Mouse (Mus musculus) heart, embryonic 14.5 days (tissue): ENCODE measurements around the gene Pbx1. TPM values are rescaled to one million over a fixed set of nuclear protein-coding genes. Genes with fewer than 3 reads are reported as not detected.

Source experiments
- ATAC-seq: fragments of 200-750 bp; cut with Nextera tagmentation; 2 replicates; pipeline ENCODE4 v1.8.0; 2017; ENCODE audit warnings: low read depth, moderate TSS enrichment; ENCODE audit not compliant: insufficient number of reproducible peaks, insufficient read depth, low FRiP score
- H3K27ac ChIP-seq, 2 experiments: fragments of 200-500 bp in 1 of 2; fragments of 300-500 bp in 1 of 2; sonication (generic) in 1 of 2; replicated peaks in 1 of 2; 2 replicates each; pipeline ENCODE4 v1.5.1; 2012 to 2014; ENCODE audit warnings: low read depth in 2 of 2, low read length in 2 of 2, control low read depth in 1 of 2, mild to moderate bottlenecking in 1 of 2, mixed read lengths in 1 of 2; ENCODE audit not compliant: control insufficient read depth in 1 of 2, insufficient read depth in 1 of 2
- H3K27me3 ChIP-seq: fragments of 300-500 bp; sonication (generic); 2 replicates; pipeline ENCODE4 v1.6.1; 2014; ENCODE audit warnings: mild to moderate bottlenecking, low read length, control low read depth; ENCODE audit not compliant: control insufficient read depth, insufficient read depth
- H3K36me3 ChIP-seq: fragments of 300-500 bp; sonication (generic); 2 replicates; pipeline ENCODE4 v1.6.1; 2014; ENCODE audit warnings: mild to moderate bottlenecking, control low read depth, low read length, mixed read lengths; ENCODE audit not compliant: control insufficient read depth, insufficient read depth
- H3K4me1 ChIP-seq, 2 experiments: fragments of 200-500 bp in 1 of 2; fragments of 300-500 bp in 1 of 2; sonication (generic) in 1 of 2; 2 replicates each; pipeline ENCODE4 v1.6.1; 2012 to 2014; ENCODE audit warnings: low read length in 2 of 2, control low read depth in 1 of 2, mixed read lengths in 1 of 2; ENCODE audit not compliant: control insufficient read depth in 2 of 2, insufficient read depth in 2 of 2
- H3K4me2 ChIP-seq: fragments of 300-500 bp; sonication (generic); 2 replicates; pipeline ENCODE4 v1.6.1; 2014; ENCODE audit warnings: mild to moderate bottlenecking, low read length
- H3K4me3 ChIP-seq, 2 experiments: fragments of 200-500 bp in 1 of 2; fragments of 300-500 bp in 1 of 2; sonication (generic) in 1 of 2; 2 replicates each; pipeline ENCODE4 v1.5.1; 2012 to 2014; ENCODE audit warnings: low read length in 2 of 2, mild to moderate bottlenecking in 2 of 2, control low read depth in 1 of 2, low read depth in 1 of 2, moderate library complexity in 1 of 2; ENCODE audit not compliant: control insufficient read depth in 1 of 2, insufficient read depth in 1 of 2
- H3K9ac ChIP-seq: fragments of 300-500 bp; sonication (generic); 2 replicates; pipeline ENCODE4 v1.6.1; 2014; ENCODE audit warnings: mild to moderate bottlenecking, low read length
- H3K9me3 ChIP-seq: fragments of 300-500 bp; sonication (generic); 2 replicates; pipeline ENCODE4 v1.6.1; 2016; ENCODE audit warnings: low read length, control low read depth; ENCODE audit not compliant: control insufficient read depth
- WGBS: fragments of 180-500 bp; shearing (Covaris S2); extraction: QIAGEN DNeasy Blood & Tissue Kit; methylation state at CpG from one replicate; pipeline ENCODE4 v1.1.7; 2014; 5-methylcytosine and 5-hydroxymethylcytosine counted together
- polyA plus RNA-seq: library from polyadenylated mRNA; unstranded; fragments of >200 nt; fragmentation: Nextera tagmentation; extraction: Ambion mirVana; gene quantifications from 2 replicates; pipeline ENCODE4 v1.2.1, GENCODE M21; 2014

The Pbx1 gene
- polyA plus RNA-seq, 1 experiment from 2014 or later, result 30.7 TPM

DNA sequence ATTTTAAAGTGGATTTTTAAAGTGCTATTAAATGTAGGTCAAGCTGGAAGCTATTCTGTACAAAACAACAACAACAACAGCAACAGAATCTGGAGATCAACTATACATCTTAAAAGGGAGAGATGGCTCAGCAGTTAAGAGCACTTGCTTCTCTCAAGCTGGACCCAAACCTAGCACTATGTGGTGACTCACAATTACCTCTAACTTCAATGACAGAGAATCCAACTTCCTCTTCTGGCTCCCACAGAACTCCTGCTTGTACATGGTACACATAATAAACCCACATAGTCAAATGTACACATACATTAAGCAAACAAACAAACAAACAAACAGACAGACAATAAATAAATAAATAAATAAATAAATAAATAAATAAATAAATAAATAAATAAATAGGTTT is 118.3 kb downstream of the Pbx1 start:
- Histone ChIP-seq H3K27me3 (no peaks in the 10 kb centered on the region), H3K36me3 (0 out of 2 replicates have a peak, but pooled peaks cover 2% of the 10 kb centered on the region), H3K9me3 (no peaks in the 10 kb centered on the region), H3K27ac (no peak overlapping the region), H3K4me3 (no peak overlapping the region), H3K9ac (no peak overlapping the region), H3K4me2 (no peak overlapping the region), H3K4me1 (peaks cover 11 to 23% of the 10 kb centered on the region in 2 experiments)
- no peak for ATAC-seq

DNA sequence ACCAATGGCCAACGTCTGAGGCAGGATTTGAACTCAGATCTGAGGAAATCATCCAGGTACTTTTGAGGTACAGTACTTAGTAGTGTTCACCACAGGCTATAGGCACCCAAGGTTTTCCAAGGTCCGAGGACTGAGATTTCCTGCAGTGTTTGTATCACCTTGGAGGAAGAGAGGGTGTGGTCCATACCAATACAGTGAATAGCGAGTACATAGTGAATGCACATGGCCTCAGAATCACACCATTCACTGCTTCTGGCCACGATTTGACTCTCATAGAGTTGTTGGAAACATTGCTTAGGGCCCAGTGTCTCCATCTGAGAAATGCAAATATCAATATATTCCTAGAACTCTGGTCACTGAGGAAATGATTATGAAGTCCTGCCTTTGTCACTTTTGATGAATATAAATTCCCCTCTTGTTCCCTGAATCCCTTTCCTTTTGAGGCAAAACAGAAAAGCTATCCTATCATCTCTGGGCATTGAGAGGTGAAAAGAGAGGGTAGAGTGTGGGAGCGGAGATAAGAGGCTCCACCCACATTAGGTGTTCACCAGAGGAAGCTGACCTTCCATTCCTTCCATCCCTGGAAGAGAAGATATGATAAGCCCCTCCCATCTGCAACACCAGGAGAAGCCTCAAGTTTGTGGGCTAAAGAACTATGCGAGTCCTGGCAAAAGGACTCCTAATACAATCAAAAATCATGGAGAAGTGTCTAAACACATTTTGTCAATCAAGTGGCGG is 119.2 kb downstream of the Pbx1 start:
- no peak for ATAC-seq
- 74% methylated on average over 7 of the region's 7 CpGs for WGBS
- Histone ChIP-seq H3K4me2 (no peak overlapping the region), H3K27ac (no peak overlapping the region), H3K27me3 (no peaks in the 10 kb centered on the region), H3K4me3 (no peak overlapping the region), H3K9me3 (no peaks in the 10 kb centered on the region), H3K9ac (no peak overlapping the region), H3K36me3 (0 out of 2 replicates have a peak, but pooled peaks cover 2% of the 10 kb centered on the region), H3K4me1 (peaks cover 18 to 31% of the 10 kb centered on the region in 2 experiments)

DNA sequence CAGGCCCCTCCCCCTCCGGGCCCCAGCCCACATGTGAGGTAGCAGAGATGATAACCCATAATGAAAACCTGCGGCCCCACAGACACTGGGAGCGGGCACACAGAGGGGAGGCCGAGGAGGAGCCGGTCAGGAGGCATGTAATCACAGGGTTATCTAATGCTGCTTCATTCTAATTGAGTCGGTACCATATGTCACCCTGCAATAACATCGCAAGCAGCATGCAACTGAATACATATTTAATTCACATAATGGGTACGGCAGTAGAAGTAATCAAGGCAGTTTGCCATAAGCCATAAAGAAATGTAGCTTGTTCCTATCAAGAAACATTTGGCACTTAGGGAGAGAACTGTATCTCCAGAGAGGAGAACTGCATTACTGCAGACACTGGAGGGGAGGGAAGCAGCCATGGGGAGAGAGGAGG is 123.0 kb downstream of the Pbx1 start:
- 0 out of 2 replicates have a peak, but pooled peaks cover 2% of the 10 kb centered on the region for H3K36me3 ChIP-seq
- no peak overlapping the region for H3K27ac ChIP-seq
- no peaks in the 10 kb centered on the region for H3K9me3 ChIP-seq
- ATAC-seq, result no peak
- H3K4me2 ChIP-seq, result no peak overlapping the region
- H3K27me3 ChIP-seq, result no peaks in the 10 kb centered on the region
- no peak overlapping the region for H3K9ac ChIP-seq
- no peak overlapping the region for H3K4me3 ChIP-seq
- H3K4me1 ChIP-seq, result peaks cover 19 to 35% of the 10 kb centered on the region in 2 experiments
- 75% methylated on average over 8 of the region's 8 CpGs for WGBS

DNA sequence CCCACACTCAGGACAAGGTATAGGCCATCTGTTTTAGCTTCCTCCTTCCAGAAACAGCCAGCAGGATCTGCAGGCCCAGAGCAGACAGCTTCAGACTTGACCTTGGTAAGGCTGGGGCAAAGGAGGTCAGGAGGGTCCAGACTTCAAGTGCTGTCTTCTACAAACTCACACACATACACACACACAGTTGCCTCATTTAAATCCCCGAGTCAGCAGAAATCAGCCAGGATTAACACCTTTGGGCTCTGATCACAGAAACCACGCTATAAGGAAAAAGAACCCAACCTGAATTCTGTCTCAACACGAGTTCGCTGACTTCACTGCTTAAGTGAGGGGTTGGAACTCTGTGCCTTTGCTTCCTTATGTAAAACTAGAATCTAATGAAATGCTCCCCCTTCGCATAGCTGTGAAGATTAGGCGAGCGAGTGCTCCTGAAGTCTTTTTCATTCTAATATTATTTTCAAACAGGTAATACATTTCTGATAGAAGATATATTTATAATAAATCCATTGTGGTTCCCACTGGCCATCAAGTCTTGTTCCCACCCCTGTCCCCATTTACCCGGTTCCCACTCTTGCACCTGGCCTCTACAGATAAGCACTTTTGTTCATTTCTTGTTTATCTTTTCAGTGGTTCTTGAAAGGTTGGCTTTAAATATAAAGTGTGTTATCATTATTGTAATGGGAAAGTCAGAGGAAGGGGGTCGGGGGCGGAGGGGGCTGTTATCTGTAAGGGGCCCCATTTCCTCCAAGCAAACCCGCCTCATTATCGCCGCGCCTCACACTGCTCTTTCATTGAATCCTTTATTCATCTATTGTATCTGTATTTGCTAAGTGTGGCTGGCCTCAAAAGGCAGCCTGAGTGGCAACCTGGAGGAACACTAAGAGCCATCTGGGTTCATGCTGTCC is 124.5 kb downstream of the Pbx1 start:
- Histone ChIP-seq H3K36me3 (no peaks in the 10 kb centered on the region), H3K9ac (no peak overlapping the region), H3K27me3 (no peaks in the 10 kb centered on the region), H3K4me2 (no peak overlapping the region), H3K4me3 (no peak overlapping the region), H3K9me3 (no peaks in the 10 kb centered on the region), H3K4me1 (peaks cover 19 to 35% of the 10 kb centered on the region in 2 experiments), H3K27ac (no peak overlapping the region; a peak in 1 of 4 replicates)
- ATAC-seq, result no peak; the same call in 1 of the 2 replicates
- 47% methylated on average over 14 of the region's 14 CpGs for WGBS

DNA sequence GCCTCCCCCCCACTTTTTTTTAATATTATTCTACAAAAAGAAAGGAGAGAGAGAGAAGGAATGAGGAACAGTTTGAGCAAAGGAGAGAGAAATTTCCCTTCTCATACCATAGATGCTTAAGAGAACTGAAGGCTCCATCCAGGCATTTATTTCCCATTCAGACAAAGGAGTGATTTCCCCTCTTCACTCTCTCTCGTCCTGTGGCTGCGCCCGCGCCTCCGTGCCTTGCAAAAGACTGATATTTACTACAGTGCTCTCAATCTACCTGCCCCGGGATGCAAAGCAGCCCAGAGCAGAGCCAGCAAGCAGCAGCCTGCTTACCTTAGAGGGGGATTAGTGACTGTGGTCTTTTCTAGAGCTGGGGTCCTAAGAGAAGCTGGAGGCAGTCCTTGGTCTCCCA is 131.6 kb downstream of the Pbx1 start:
- no peaks in the 10 kb centered on the region for H3K9me3 ChIP-seq
- H3K9ac ChIP-seq, result no peak overlapping the region; the same call in 1 of the 2 replicates
- H3K27me3 ChIP-seq, result no peaks in the 10 kb centered on the region
- peaks cover 18 to 33% of the 10 kb centered on the region in 2 experiments for H3K4me1 ChIP-seq
- no peak for ATAC-seq
- H3K36me3 ChIP-seq, result no peaks in the 10 kb centered on the region
- 79% methylated on average over 6 of the region's 6 CpGs for WGBS
- no peak overlapping the region for H3K4me2 ChIP-seq
- H3K4me3 ChIP-seq, result no peak overlapping the region
- H3K27ac ChIP-seq, result no peak overlapping the region

DNA sequence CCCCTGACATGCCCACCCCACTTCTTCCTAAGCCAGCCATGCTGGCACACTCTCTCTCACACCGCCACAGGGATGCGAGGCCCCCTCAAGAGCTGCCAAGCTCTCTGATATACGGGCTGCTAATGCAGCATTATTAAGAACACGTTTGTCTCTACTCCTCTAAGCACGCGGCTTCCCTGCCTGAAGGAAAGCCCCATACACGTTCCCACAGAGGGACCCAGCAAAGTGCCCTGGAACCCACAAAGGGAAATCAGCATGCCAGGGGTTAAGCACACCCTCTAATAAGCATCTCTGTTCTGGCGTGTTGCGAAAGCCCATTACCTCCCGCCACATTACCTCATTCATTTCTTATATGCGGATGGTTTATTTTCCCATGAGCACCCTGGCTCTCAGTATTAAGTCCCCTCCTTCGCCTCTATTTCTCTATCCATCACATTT is 132.1 kb downstream of the Pbx1 start:
- no peaks in the 10 kb centered on the region for H3K36me3 ChIP-seq
- H3K9ac ChIP-seq, result no peak overlapping the region
- H3K27ac ChIP-seq, result no peak overlapping the region
- H3K9me3 ChIP-seq, result no peaks in the 10 kb centered on the region
- H3K4me3 ChIP-seq, result no peak overlapping the region
- 59% methylated on average over 12 of the region's 12 CpGs for WGBS
- ATAC-seq, result no peak
- no peaks in the 10 kb centered on the region for H3K27me3 ChIP-seq
- H3K4me2 ChIP-seq, result no peak overlapping the region
- peaks cover 18 to 33% of the 10 kb centered on the region in 2 experiments for H3K4me1 ChIP-seq

DNA sequence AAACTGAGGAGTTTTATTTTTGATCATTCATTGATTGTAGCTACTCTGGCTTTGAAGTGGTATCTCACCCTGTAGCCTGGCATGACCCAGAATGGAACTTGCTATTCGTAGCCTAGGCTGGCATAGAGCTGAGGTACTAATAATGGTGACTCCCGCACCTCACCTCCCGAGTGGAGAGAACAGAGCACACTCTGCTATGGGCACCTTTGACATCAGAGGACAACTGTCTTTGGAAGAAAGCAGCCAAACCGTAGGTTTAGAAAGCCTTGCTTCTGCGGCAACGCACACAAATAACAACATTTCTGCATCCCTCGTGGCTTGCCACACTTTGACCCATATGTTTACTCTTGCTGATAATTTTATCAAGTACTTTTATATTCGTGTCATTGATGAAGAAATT is 132.9 kb downstream of the Pbx1 start:
- H3K27ac ChIP-seq, result no peak overlapping the region
- no peak for ATAC-seq
- no peaks in the 10 kb centered on the region for H3K9me3 ChIP-seq
- H3K4me1 ChIP-seq, result peaks cover 18 to 33% of the 10 kb centered on the region in 2 experiments
- H3K4me2 ChIP-seq, result no peak overlapping the region
- H3K4me3 ChIP-seq, result no peak overlapping the region
- no peak overlapping the region for H3K9ac ChIP-seq
- 68% methylated on average over 8 of the region's 8 CpGs for WGBS
- no peaks in the 10 kb centered on the region for H3K36me3 ChIP-seq
- H3K27me3 ChIP-seq, result no peaks in the 10 kb centered on the region
